Mouse (Mus musculus) E14TG2a.4 (cell line): ENCODE measurements at regions not wholly inside any gene's neighbourhood (a gene's known extent, or its start where the extent isn't known, plus 50 kb on each side); places are given as distances from the start of the nearest gene placed in this dataset.

Experiments used
- CTCF ChIP-seq: conservative IDR thresholded peaks from 2 replicates; pipeline ENCODE4 v1.5.1; 2014; ENCODE audit warnings: low read length
- NANOG ChIP-seq: IDR thresholded peaks from 2 replicates; pipeline ENCODE4 v1.6.1; 2014; ENCODE audit warnings: borderline replicate concordance, low read length, mixed read lengths
- POU5F1 ChIP-seq: IDR thresholded peaks from 2 replicates; pipeline ENCODE4 v1.6.1; 2014; ENCODE audit warnings: low read length, borderline replicate concordance

GRCm38 (mm10) chr3:9359186-9359585 is 250.7 kb downstream of the Zfp704 start:
- TF ChIP-seq CTCF, result no peak
- no peak for TF ChIP-seq NANOG
- TF ChIP-seq POU5F1, result no peak
